Mouse (Mus musculus): ENCODE measurements around the gene Olfml3. TPM values are rescaled to one million over a fixed set of nuclear protein-coding genes. Genes with fewer than 3 reads are reported as not detected.

Gene Olfml3
- total RNA-seq, 2 experiments from 2014 or later = 11.8 to 13.0 TPM

DNA sequence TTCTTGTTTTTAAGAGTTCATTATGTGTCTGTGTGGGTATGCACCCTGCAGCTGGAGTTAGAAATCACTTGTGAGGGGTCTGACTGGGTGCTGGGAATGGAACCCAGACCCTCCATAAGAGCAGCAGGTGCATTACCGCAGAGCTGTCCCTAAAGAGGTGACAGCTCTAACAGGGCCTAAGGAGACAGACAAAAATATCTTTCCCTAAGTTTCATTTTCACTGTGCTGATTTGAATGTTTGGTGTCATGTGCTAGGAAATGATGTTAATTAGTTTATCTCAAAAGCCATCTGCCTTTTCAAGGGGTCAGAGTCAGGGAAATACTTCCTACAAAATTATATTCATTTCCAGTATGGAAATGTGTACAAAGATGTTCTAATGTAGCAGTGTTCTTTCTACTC lies 1.5 kb upstream of the Olfml3 start, which contains the start of gene Gm10964:
Gm10964 (plus strand) TSS at position 38 of the 400 bp plus-strand sequence.
- no peak for DNase-seq

- DNase-seq = peak; percentile 75
These were observed 593 bp downstream of the Olfml3 start for GRCm38 (mm10) chr3:103737061-103737754.

GRCm38 (mm10) chr3:103735776-103736600 lies 1.8 kb downstream of the Olfml3 start:
- DNase-seq = peak; percentile 16

- DNase-seq = peak; percentile 47
These were observed 2.9 kb downstream of the Olfml3 start for GRCm38 (mm10) chr3:103734696-103735519.

GRCm38 (mm10) chr3:103733799-103734695 lies 3.8 kb downstream of the Olfml3 start:
- peak; percentile 11 for DNase-seq

GRCm38 (mm10) chr3:103733176-103733575 lies 4.6 kb downstream of the Olfml3 start:
- DNase-seq = no peak

GRCm38 (mm10) chr3:103732116-103732515 lies 5.7 kb downstream of the Olfml3 start:
- DNase-seq = no peak

GRCm38 (mm10) chr3:103729850-103730249 lies 8.0 kb downstream of the Olfml3 start:
- no peak for DNase-seq

DNA sequence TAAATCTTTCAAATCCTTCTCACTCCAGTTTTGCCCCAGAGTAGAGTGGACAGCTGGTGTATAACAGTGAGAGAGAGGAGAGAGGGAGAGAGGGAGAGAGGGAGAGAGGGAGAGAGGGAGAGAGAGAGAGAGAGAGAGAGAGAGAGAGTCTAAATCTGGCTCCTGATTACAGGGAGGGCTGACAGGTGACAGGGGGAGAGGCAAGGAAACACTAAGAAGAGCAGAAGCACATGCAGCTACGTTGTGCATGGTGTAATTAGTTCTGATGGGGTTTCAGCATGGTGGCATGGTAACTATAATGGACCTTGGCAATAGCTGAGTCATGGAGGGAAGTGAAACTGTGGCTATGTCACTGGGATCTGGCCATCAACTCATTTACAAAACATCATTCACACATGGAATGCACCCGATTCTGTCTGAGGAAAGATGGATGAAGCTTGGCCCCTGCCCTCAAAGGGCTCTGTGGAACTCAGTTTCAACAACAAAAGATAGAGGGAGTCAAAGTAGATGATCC lies 9.9 kb downstream of the Olfml3 start:
- DNase-seq = no peak

GRCm38 (mm10) chr3:103726642-103727041 lies 11.2 kb downstream of the Olfml3 start:
- no peak for DNase-seq

- peak; percentile 35 for DNase-seq
These were observed 13.7 kb downstream of the Olfml3 start for GRCm38 (mm10) chr3:103724137-103724536.

GRCm38 (mm10) chr3:103718728-103719127 lies 19.1 kb downstream of the Olfml3 start:
- DNase-seq = peak; percentile 1

DNA sequence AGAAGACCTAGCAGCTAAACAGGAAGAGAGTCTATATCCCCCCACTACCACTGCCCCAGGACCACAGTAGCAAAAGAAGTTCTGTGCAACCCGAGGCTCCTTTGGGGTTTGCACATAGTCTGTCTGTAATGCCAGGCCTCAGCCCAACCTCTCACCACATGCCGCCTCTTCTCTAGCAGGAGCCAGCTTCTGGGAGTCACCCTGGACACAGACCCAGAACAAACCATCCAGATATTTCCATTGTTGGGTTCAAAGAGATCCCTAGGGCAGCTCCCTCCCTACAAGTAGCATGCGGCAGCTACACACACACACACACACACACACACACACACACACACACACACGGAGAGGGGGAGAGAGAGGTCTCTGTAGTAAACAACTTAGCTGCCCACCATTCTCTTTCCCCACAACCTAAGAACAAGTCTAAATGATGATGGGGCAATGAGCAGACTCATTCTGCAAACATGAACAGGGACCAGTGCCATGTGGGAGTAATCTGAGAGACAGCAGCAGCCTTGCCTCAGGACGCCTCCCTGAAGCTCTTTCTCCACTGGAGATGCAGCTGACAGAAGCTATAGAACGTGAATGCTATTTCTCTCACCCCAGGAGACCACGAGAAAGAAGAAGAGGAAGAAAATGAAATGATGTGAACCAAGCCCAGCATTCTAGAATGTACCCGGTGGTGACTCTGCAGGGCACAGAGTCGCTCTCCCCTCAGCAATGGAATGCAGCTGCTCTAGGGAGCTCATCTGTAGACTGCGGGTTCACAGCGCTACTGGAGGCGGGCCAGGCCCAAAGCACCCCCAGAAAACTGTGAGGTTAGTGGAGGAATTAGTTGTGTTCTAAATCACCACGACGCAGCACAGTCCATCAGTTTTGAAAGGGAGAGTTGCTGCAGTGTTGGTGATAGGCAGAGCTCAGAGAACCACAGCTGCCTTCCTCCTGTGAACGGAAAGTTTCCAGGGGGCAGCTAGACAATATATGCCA lies 20.7 kb downstream of the Olfml3 start:
- peak; percentile 12 for DNase-seq

DNA sequence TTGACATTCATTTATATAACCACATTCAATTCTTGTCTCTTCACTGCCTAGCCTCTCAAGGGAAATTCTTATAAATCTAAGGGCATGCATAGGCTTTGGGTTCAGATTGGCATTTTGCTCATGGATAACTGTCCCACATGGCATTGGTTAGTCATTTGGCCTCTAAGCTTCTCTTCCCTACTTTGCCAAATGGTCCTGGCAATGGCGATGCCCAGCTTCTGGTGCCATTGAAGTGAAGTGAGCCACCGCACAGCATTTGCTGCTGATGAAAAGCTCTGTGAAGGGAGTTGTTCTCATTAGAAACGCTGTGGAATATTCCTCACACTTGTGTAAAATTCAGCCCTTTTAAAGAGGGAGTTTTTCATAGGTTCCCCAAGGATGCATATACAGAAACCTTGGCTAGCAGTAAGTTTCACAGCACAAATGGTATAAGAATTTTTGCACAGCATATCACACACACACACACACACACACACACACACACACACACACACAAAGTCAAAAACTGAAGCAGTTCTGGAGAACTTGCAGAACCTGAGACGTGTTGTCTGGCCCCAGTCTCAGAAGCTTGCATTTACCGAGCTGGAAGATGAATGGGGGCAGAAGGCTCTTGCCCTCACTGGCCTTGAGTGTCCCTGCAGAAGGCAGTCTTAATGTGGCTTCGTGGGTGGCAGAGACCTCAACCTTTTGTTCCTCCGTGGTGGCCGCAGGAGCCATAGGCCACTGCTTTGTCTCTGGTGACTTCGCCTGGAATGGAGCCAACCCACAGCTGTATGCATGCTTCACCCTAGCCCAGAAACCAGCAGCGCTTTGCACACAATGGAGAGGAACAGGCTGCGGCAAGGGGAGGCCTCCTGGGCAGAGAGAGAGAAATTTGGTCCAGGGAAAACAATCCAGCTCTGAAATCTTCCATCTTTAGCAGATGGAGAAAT lies 21.8 kb downstream of the Olfml3 start:
- DNase-seq = peak; percentile 68

DNA sequence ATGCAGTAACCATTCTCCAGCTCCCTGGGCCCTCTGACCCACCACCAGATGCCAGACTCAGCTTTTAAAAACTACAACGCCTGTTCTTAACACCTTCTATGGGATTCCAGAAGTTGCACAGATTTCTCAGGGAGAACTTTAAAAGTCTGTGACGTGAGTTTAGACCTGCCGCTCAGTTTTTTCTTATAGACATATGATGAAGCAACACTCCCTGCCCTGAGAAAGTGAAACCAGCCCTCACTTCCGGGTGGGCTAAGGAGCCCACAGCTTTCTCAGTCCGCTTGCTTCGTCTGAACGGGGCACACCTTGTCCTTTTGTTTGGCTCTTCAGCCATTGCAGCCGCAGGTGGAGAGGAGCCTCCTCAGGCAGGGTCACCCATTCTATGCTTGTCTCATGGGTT lies 22.9 kb downstream of the Olfml3 start:
- DNase-seq = no peak

GRCm38 (mm10) chr3:103714236-103714875 lies 23.4 kb downstream of the Olfml3 start:
- DNase-seq = no peak

GRCm38 (mm10) chr3:103712196-103712595 lies 25.6 kb downstream of the Olfml3 start:
- peak; percentile 34 for DNase-seq

GRCm38 (mm10) chr3:103709470-103710040 lies 28.2 kb downstream of the Olfml3 start:
- no peak for DNase-seq
